18 mouse cellular contexts compared by ENCODE assay signal in genomic region chr11:96348988-96349387, GRCm38 (mm10). TPM values are rescaled to one million over a fixed set of nuclear protein-coding genes. Genes with fewer than 3 reads are reported as not detected.
DNase-seq lines count a peak whose midpoint lies in the region; ATAC-seq and TF ChIP-seq lines count a peak whose summit lies in the region.
"Had no signal": no experiment of that assay in that cellular context is flagged by ENCODE, and none has a peak within 500 bp of the region (broad histone marks: within the 10 kb centered on the region; RNA-seq: fewer than 3 reads in every experiment).

No protein-coding gene starts in this region.

- WGBS in heart, embryonic 15.5 days = 49% methylated on average over 3 of the region's 3 CpGs
- WGBS in lung, postnatal 0 days = 44% methylated on average over 3 of the region's 3 CpGs
- WGBS in intestine, embryonic 16.5 days = 37% methylated on average over 3 of the region's 3 CpGs
- 48% methylated on average over 3 of the region's 3 CpGs for WGBS in stomach, postnatal 0 days

- ATAC-seq in heart, embryonic 15.5 days (replicated peaks; ENCODE audit: insufficient number of reproducible peaks, insufficient read depth, low FRiP score, low read depth) = no peak
- no peak for ATAC-seq in lung, postnatal 0 days
- ATAC-seq in intestine, embryonic 16.5 days = no peak
- ATAC-seq in stomach, postnatal 0 days (ENCODE audit: low FRiP score, low TSS enrichment) = no peak
- ATAC-seq: forebrain, embryonic 16.5 days had no signal

- no peaks in the 10 kb centered on the region for H3K36me3 ChIP-seq in heart, embryonic 15.5 days
- no peaks in the 10 kb centered on the region for H3K36me3 ChIP-seq in lung, postnatal 0 days (ENCODE audit: insufficient read depth, low read length)
- H3K36me3 ChIP-seq in intestine, embryonic 16.5 days (ENCODE audit: control insufficient read depth, insufficient read depth, low read length) = no peaks in the 10 kb centered on the region
- H3K36me3 ChIP-seq in stomach, postnatal 0 days (ENCODE audit: control insufficient read depth, insufficient read depth, low read length) = no peaks in the 10 kb centered on the region; the same call in 1 of the 2 replicates
- H3K36me3 ChIP-seq: embryonic facial prominence, embryonic 15.5 days; liver, embryonic 15.5 days; midbrain, embryonic 12.5 days had no signal

- H3K9ac ChIP-seq in heart, embryonic 15.5 days = no peak overlapping the region
- no peak overlapping the region for H3K9ac ChIP-seq in lung, postnatal 0 days (replicated peaks; ENCODE audit: low read depth)
- H3K9ac ChIP-seq in intestine, embryonic 16.5 days (ENCODE audit: low read depth, low read length) = no peak overlapping the region
- H3K9ac ChIP-seq in stomach, postnatal 0 days (ENCODE audit: low read length) = no peak overlapping the region
- H3K9ac ChIP-seq: embryonic facial prominence, embryonic 15.5 days; liver, embryonic 15.5 days; midbrain, embryonic 12.5 days had no signal

- TF ChIP-seq EP300 in lung, postnatal 0 days (IDR thresholded peaks at IDR 0.05) = no peak
- TF ChIP-seq EP300 in stomach, postnatal 0 days (optimal IDR thresholded peaks at IDR 0.05) = no peak

- H3K9me3 ChIP-seq in heart, embryonic 15.5 days (replicated peaks) = no peaks in the 10 kb centered on the region
- H3K9me3 ChIP-seq in lung, postnatal 0 days (ENCODE audit: low read length) = no peaks in the 10 kb centered on the region
- no peaks in the 10 kb centered on the region for H3K9me3 ChIP-seq in intestine, embryonic 16.5 days (ENCODE audit: control insufficient read depth, low read length)
- no peaks in the 10 kb centered on the region for H3K9me3 ChIP-seq in stomach, postnatal 0 days (ENCODE audit: control insufficient read depth, low read length)
- H3K9me3 ChIP-seq: embryonic facial prominence, embryonic 15.5 days; liver, embryonic 15.5 days; midbrain, embryonic 12.5 days had no signal

- peaks cover 94% of the 10 kb centered on the region for H3K27me3 ChIP-seq in heart, embryonic 15.5 days
- peaks cover 23% of the 10 kb centered on the region; the same call in 1 of the 2 replicates for H3K27me3 ChIP-seq in lung, postnatal 0 days (replicated peaks; ENCODE audit: insufficient read depth, low read length)
- peaks cover 10% of the 10 kb centered on the region; the same call in 1 of the 2 replicates for H3K27me3 ChIP-seq in intestine, embryonic 16.5 days (replicated peaks; ENCODE audit: control insufficient read depth, insufficient read depth, low read length)
- peaks cover 2% of the 10 kb centered on the region; the same call in 1 of the 2 replicates for H3K27me3 ChIP-seq in stomach, postnatal 0 days (ENCODE audit: control insufficient read depth, insufficient read depth, low read length)

- no peak overlapping the region for H3K4me2 ChIP-seq in heart, embryonic 15.5 days
- H3K4me2 ChIP-seq in lung, postnatal 0 days (replicated peaks; ENCODE audit: low read depth, low read length) = 0 out of 2 replicates have a peak overlapping the region, but pooled peaks have one; percentile 1
- H3K4me2 ChIP-seq in intestine, embryonic 16.5 days (ENCODE audit: low read depth, low read length) = 0 out of 2 replicates have a peak overlapping the region, but pooled peaks have one; percentile 42
- peak overlapping the region; percentile 31 for H3K4me2 ChIP-seq in stomach, postnatal 0 days (replicated peaks; ENCODE audit: low read depth)
- H3K4me2 ChIP-seq: embryonic facial prominence, embryonic 15.5 days; liver, embryonic 15.5 days; midbrain, embryonic 12.5 days had no signal

- TF ChIP-seq CTCF in lung, postnatal 0 days (IDR thresholded peaks at IDR 0.05) = no peak
- TF ChIP-seq CTCF in stomach, postnatal 0 days (IDR thresholded peaks at IDR 0.05; ENCODE audit: low read depth) = no peak

- H3K4me3 ChIP-seq in heart, embryonic 15.5 days = no peak overlapping the region
- H3K4me3 ChIP-seq in lung, postnatal 0 days (ENCODE audit: low read depth, low read length) = no peak overlapping the region
- no peak overlapping the region for H3K4me3 ChIP-seq in intestine, embryonic 16.5 days (ENCODE audit: low read length)
- H3K4me3 ChIP-seq in stomach, postnatal 0 days (ENCODE audit: low read depth, low read length) = no peak overlapping the region
- H3K4me3 ChIP-seq: embryonic facial prominence, embryonic 15.5 days; layer of hippocampus, adult 2 months; liver, embryonic 15.5 days; midbrain, embryonic 12.5 days had no signal

- H3K4me1 ChIP-seq in heart, embryonic 15.5 days (replicated peaks) = peaks cover 30% of the 10 kb centered on the region
- H3K4me1 ChIP-seq in lung, postnatal 0 days (ENCODE audit: insufficient read depth, low read depth, low read length) = peaks cover 3% of the 10 kb centered on the region; the same call in 1 of the 2 replicates
- peaks cover 42% of the 10 kb centered on the region for H3K4me1 ChIP-seq in intestine, embryonic 16.5 days (ENCODE audit: control insufficient read depth, insufficient read depth, low read length)
- H3K4me1 ChIP-seq in stomach, postnatal 0 days (replicated peaks; ENCODE audit: control insufficient read depth, insufficient read depth) = no peaks in the 10 kb centered on the region

- no peak for DNase-seq in heart, adult 9 months (ENCODE audit: low spot score in 2 of 2)
- DNase-seq in lung, postnatal 0 days (ENCODE audit: low spot score) = no peak
- DNase-seq in lung, postnatal 4 days = no peak
- DNase-seq in stomach, postnatal 0 days (ENCODE audit: low spot score) = no peak
- no peak for DNase-seq in thymus, postnatal 4 days
- no peak for DNase-seq in left cerebral cortex, adult 9 months (ENCODE audit: low spot score in 2 of 2)
- DNase-seq: B cell, adult 2 months; gastrocnemius, postnatal 36 days; left cerebral cortex, postnatal 4 days; right cerebral cortex, adult 18-20 months had no signal

- peak overlapping the region; percentile 31; the same call in 1 of the 2 replicates for H3K27ac ChIP-seq in heart, embryonic 15.5 days
- peak overlapping the region; percentile 48; the same call in 1 of the 2 replicates for H3K27ac ChIP-seq in lung, postnatal 0 days (ENCODE audit: low read length)
- H3K27ac ChIP-seq in intestine, embryonic 16.5 days (ENCODE audit: low read length) = peak overlapping the region; percentile 74
- H3K27ac ChIP-seq in stomach, postnatal 0 days (replicated peaks) = peak overlapping the region; percentile 78
- H3K27ac ChIP-seq: embryonic facial prominence, embryonic 15.5 days; layer of hippocampus, adult 2 months; liver, embryonic 15.5 days; midbrain, embryonic 12.5 days had no signal

RNA-seq across cellular contexts. Expression of gene Hoxb2, which starts 1.3 kb away (rescaled TPM):
- 3.7 and 6.8 TPM in 2 replicates for polyA plus RNA-seq in heart, embryonic 15.5 days (2015; fragmentation: Nextera tagmentation; extraction: Ambion mirVana)
- 16.5 and 16.9 TPM in 2 replicates for polyA plus RNA-seq in lung, postnatal 0 days (2015; fragmentation: Nextera tagmentation; extraction: Ambion mirVana)
- 9.6 and 11.6 TPM in 2 replicates for polyA plus RNA-seq in intestine, embryonic 16.5 days (2015; fragmentation: Nextera tagmentation; extraction: Ambion mirVana)
- 12.2 and 13.4 TPM in 2 replicates for polyA plus RNA-seq in stomach, postnatal 0 days (2015; fragmentation: Nextera tagmentation; extraction: Ambion mirVana)
- polyA plus RNA-seq: forebrain, embryonic 16.5 days had no signal

RNA-seq across cellular contexts. Expression of gene Hoxb1, which starts 16.6 kb away (rescaled TPM):
- not detected in 2 replicates for polyA plus RNA-seq in heart, embryonic 15.5 days (2015; fragmentation: Nextera tagmentation; extraction: Ambion mirVana)
- not detected in 2 replicates for polyA plus RNA-seq in lung, postnatal 0 days (2015; fragmentation: Nextera tagmentation; extraction: Ambion mirVana)
- not detected in 2 replicates for polyA plus RNA-seq in intestine, embryonic 16.5 days (2015; fragmentation: Nextera tagmentation; extraction: Ambion mirVana)
- 0.06 TPM in 1 of 2 replicates, not detected in the other for polyA plus RNA-seq in stomach, postnatal 0 days (2015; fragmentation: Nextera tagmentation; extraction: Ambion mirVana)
- polyA plus RNA-seq: embryonic facial prominence, embryonic 15.5 days; forebrain, embryonic 16.5 days; liver, embryonic 15.5 days; midbrain, embryonic 12.5 days; thymus, postnatal 0 days had no signal

RNA-seq across cellular contexts. Expression of gene Hoxb3, which starts 25.9 kb away (rescaled TPM):
- 0.71 and 0.98 TPM in 2 replicates for polyA plus RNA-seq in heart, embryonic 15.5 days (2015; fragmentation: Nextera tagmentation; extraction: Ambion mirVana)
- polyA plus RNA-seq in lung, postnatal 0 days (2015; fragmentation: Nextera tagmentation; extraction: Ambion mirVana) = 1.5 and 2.2 TPM in 2 replicates
- polyA plus RNA-seq in intestine, embryonic 16.5 days (2015; fragmentation: Nextera tagmentation; extraction: Ambion mirVana) = 1.4 and 1.5 TPM in 2 replicates
- polyA plus RNA-seq in stomach, postnatal 0 days (2015; fragmentation: Nextera tagmentation; extraction: Ambion mirVana) = 0.94 and 0.97 TPM in 2 replicates
- polyA plus RNA-seq: forebrain, embryonic 16.5 days; midbrain, embryonic 12.5 days had no signal

RNA-seq across cellular contexts. Expression of gene Hoxb4, which starts 30.9 kb away (rescaled TPM):
- polyA plus RNA-seq in heart, embryonic 15.5 days (2015; fragmentation: Nextera tagmentation; extraction: Ambion mirVana) = 0.31 and 0.70 TPM in 2 replicates
- 2.6 and 3.0 TPM in 2 replicates for polyA plus RNA-seq in lung, postnatal 0 days (2015; fragmentation: Nextera tagmentation; extraction: Ambion mirVana)
- 1.8 and 2.0 TPM in 2 replicates for polyA plus RNA-seq in intestine, embryonic 16.5 days (2015; fragmentation: Nextera tagmentation; extraction: Ambion mirVana)
- polyA plus RNA-seq in stomach, postnatal 0 days (2015; fragmentation: Nextera tagmentation; extraction: Ambion mirVana) = 1.2 and 1.6 TPM in 2 replicates
- polyA plus RNA-seq: forebrain, embryonic 16.5 days; midbrain, embryonic 12.5 days had no signal

RNA-seq across cellular contexts. Expression of gene Hoxb5, which starts 45.9 kb away (rescaled TPM):
- polyA plus RNA-seq in heart, embryonic 15.5 days (2015; fragmentation: Nextera tagmentation; extraction: Ambion mirVana) = 1.4 and 3.3 TPM in 2 replicates
- 16.8 and 17.3 TPM in 2 replicates for polyA plus RNA-seq in lung, postnatal 0 days (2015; fragmentation: Nextera tagmentation; extraction: Ambion mirVana)
- 26.4 and 28.7 TPM in 2 replicates for polyA plus RNA-seq in intestine, embryonic 16.5 days (2015; fragmentation: Nextera tagmentation; extraction: Ambion mirVana)
- 7.5 and 8.2 TPM in 2 replicates for polyA plus RNA-seq in stomach, postnatal 0 days (2015; fragmentation: Nextera tagmentation; extraction: Ambion mirVana)
- polyA plus RNA-seq: embryonic facial prominence, embryonic 15.5 days; forebrain, embryonic 16.5 days; midbrain, embryonic 12.5 days had no signal
